Mouse (Mus musculus) hindbrain, embryonic 12.5 days (tissue): ENCODE measurements around the gene Col6a5. TPM values are rescaled to one million over a fixed set of nuclear protein-coding genes. Genes with fewer than 3 reads are reported as not detected.

Experiments used
- ATAC-seq: fragments of 200-750 bp; cut with Nextera tagmentation; 2 replicates; pipeline ENCODE4 v1.8.0; 2017; ENCODE audit warnings: moderate TSS enrichment; ENCODE audit not compliant: low FRiP score
- H3K27ac ChIP-seq: fragments of 300-500 bp; sonication (generic); 2 replicates; pipeline ENCODE4 v1.5.1; 2016; ENCODE audit warnings: mild to moderate bottlenecking
- H3K27me3 ChIP-seq: fragments of 300-500 bp; sonication (generic); 2 replicates; pipeline ENCODE4 v1.6.1; 2016; ENCODE audit warnings: mild to moderate bottlenecking
- H3K36me3 ChIP-seq: fragments of 300-500 bp; sonication (generic); 2 replicates; pipeline ENCODE4 v1.6.1; 2016; ENCODE audit warnings: mild to moderate bottlenecking
- H3K4me1 ChIP-seq: fragments of 300-500 bp; sonication (generic); 2 replicates; pipeline ENCODE4 v1.6.1; 2016
- H3K4me2 ChIP-seq: fragments of 300-500 bp; sonication (generic); replicated peaks from 2 replicates; pipeline ENCODE4 v1.6.1; 2016; ENCODE audit warnings: mild to moderate bottlenecking
- H3K4me3 ChIP-seq: fragments of 300-500 bp; sonication (generic); 2 replicates; pipeline ENCODE4 v1.5.1; 2016; ENCODE audit warnings: mild to moderate bottlenecking
- H3K9ac ChIP-seq: fragments of 300-500 bp; sonication (generic); 2 replicates; pipeline ENCODE4 v1.6.1; 2016; ENCODE audit warnings: mild to moderate bottlenecking, moderate library complexity
- H3K9me3 ChIP-seq: fragments of 300-500 bp; sonication (generic); replicated peaks from 2 replicates; pipeline ENCODE4 v1.6.1; 2016; ENCODE audit warnings: mild to moderate bottlenecking
- WGBS: fragments of 180-500 bp; shearing (Covaris S2); methylation state at CpG from one replicate; pipeline ENCODE4 v1.1.7; 2016; 5-methylcytosine and 5-hydroxymethylcytosine counted together
- polyA plus RNA-seq: library from polyadenylated mRNA; unstranded; fragments of >200 nt; fragmentation: Nextera tagmentation; extraction: Ambion mirVana; gene quantifications from 2 replicates; pipeline ENCODE4 v1.2.1, GENCODE M21; 2016

Gene Col6a5
- polyA plus RNA-seq, 1 experiment from 2014 or later = 0.04 TPM

- H3K27ac ChIP-seq = no peak overlapping the region
- no peak overlapping the region for H3K4me2 ChIP-seq
- 83% methylated on average over 6 of the region's 6 CpGs for WGBS
- ATAC-seq = no peak
- H3K9me3 ChIP-seq = 0 out of 2 replicates have a peak, but pooled peaks cover 9% of the 10 kb centered on the region
- no peak overlapping the region for H3K4me3 ChIP-seq
- H3K27me3 ChIP-seq = no peaks in the 10 kb centered on the region
- H3K36me3 ChIP-seq = no peaks in the 10 kb centered on the region
- H3K4me1 ChIP-seq = no peaks in the 10 kb centered on the region
- H3K9ac ChIP-seq = no peak overlapping the region
Observed at GRCm38 (mm10) chr9:105907411-105907810, 53.0 kb downstream of the Col6a5 start.

GRCm38 (mm10) chr9:105887521-105887920, 72.9 kb downstream of the Col6a5 start:
- WGBS = 42% methylated on average over 2 of the region's 2 CpGs

DNA sequence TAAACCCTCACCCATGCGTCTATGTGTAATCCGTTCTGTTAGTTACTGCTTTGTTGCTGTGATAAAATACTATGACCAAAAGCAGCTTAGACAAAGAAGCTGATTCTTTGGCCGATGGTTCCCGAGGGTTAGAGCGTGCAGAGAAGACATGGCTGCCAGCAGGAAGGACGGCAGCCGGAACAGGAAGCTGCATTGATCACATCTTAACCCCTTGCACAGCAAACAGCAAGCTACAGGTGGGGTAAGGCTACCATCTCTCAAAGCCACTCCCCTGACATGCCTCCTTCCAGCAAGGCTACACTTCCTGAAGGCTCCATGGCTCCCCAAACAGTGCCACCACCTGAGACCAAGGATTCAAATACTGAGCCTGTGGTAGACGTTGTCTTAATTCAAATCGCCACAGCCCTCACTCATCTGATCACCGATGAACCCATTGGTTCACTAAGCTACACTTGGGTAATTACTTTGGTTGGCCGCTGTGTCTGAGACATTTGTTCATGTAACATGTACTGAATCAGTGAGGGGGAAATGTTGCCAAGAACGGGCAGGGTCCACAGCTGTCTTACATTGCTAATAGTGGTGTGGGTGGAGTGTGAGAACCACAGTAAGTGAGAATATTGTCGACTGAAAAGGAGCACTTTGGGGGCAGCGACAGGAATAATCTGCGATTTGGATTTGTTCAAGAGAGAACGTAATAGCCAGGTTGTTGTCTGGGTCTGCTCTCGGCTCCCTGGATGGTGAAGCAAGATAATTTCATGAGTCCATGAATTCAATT, 75.6 kb downstream of the Col6a5 start:
- H3K4me2 ChIP-seq = no peak overlapping the region
- no peak overlapping the region for H3K9ac ChIP-seq
- 83% methylated on average over 17 of the region's 17 CpGs for WGBS
- H3K27me3 ChIP-seq = no peaks in the 10 kb centered on the region
- no peak for ATAC-seq
- H3K9me3 ChIP-seq = no peaks in the 10 kb centered on the region
- no peaks in the 10 kb centered on the region for H3K4me1 ChIP-seq
- H3K36me3 ChIP-seq = no peaks in the 10 kb centered on the region
- no peak overlapping the region for H3K4me3 ChIP-seq
- H3K27ac ChIP-seq = no peak overlapping the region

More at GRCm38 (mm10) chr9:105887521-105887920, 72.9 kb downstream of the Col6a5 start:
- Histone ChIP-seq H3K9me3 (no peaks in the 10 kb centered on the region), H3K4me3 (no peak overlapping the region), H3K4me1 (0 out of 2 replicates have a peak, but pooled peaks cover under 1% of the 10 kb centered on the region), H3K36me3 (no peaks in the 10 kb centered on the region), H3K4me2 (no peak overlapping the region), H3K27ac (no peak overlapping the region), H3K27me3 (no peaks in the 10 kb centered on the region), H3K9ac (0 out of 2 replicates have a peak overlapping the region, but pooled peaks have one; percentile 29)
- no peak for ATAC-seq

GRCm38 (mm10) chr9:105880743-105881142, 79.7 kb downstream of the Col6a5 start:
- H3K9me3 ChIP-seq = no peaks in the 10 kb centered on the region
- no peaks in the 10 kb centered on the region for H3K36me3 ChIP-seq
- H3K27me3 ChIP-seq = no peaks in the 10 kb centered on the region
- H3K27ac ChIP-seq = no peak overlapping the region
- 89% methylated on average over 4 of the region's 4 CpGs for WGBS
- H3K9ac ChIP-seq = no peak overlapping the region
- no peak overlapping the region for H3K4me2 ChIP-seq
- H3K4me1 ChIP-seq = no peaks in the 10 kb centered on the region
- H3K4me3 ChIP-seq = no peak overlapping the region
- no peak for ATAC-seq

GRCm38 (mm10) chr9:105878365-105879108, 81.9 kb downstream of the Col6a5 start:
- Histone ChIP-seq H3K9ac (no peak overlapping the region), H3K4me2 (no peak overlapping the region), H3K4me1 (no peaks in the 10 kb centered on the region), H3K4me3 (no peak overlapping the region), H3K36me3 (no peaks in the 10 kb centered on the region), H3K9me3 (no peaks in the 10 kb centered on the region), H3K27me3 (no peaks in the 10 kb centered on the region), H3K27ac (no peak overlapping the region)
- WGBS = 77% methylated on average over 11 of the region's 11 CpGs
- no peak for ATAC-seq

DNA sequence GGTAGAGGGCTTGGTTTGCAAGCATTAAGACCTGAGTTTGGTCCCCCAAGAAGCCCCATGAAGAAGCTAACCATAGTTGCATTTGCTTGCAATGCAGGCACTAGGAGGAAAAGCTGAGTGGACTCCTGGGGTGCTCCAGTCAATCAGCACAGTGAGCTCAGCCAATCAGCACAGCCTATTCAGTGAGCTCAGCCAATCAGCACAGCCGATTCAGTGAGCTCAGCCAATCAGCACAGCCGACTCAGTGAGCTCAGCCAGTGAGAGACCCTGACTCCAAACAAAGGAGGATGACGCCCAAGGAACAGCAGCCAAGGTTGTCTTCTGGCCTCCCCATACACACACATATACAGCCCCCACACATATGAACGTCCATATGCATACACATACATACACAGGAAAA, 84.3 kb downstream of the Col6a5 start:
- no peak overlapping the region for H3K4me2 ChIP-seq
- H3K4me3 ChIP-seq = no peak overlapping the region
- WGBS = 81% methylated on average over 4 of the region's 4 CpGs
- no peak overlapping the region for H3K27ac ChIP-seq
- H3K9ac ChIP-seq = no peak overlapping the region
- no peaks in the 10 kb centered on the region for H3K9me3 ChIP-seq
- no peaks in the 10 kb centered on the region for H3K27me3 ChIP-seq
- no peak for ATAC-seq
- no peaks in the 10 kb centered on the region for H3K36me3 ChIP-seq
- H3K4me1 ChIP-seq = no peaks in the 10 kb centered on the region

DNA sequence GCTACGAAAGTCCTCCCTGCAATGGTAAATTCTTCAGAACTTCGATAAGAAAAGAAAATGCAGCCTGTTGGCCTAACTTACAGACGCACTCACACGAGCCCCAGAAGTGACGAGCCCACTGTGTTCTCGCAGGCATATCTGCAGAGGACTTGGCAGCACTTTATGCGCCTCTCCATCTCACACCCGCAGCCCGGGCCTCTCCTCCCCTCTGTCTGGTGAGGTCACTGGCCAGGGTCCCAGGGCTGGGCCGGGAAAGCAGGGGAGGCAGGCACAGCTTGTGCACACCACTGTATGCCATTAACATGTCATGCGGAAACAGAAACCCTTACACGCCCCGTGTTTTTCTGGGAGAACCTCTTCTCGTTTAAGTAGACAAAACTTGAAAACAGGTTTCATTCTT, 88.8 kb downstream of the Col6a5 start:
- ATAC-seq = no peak
- H3K36me3 ChIP-seq = no peaks in the 10 kb centered on the region
- 76% methylated on average over 14 of the region's 14 CpGs for WGBS
- no peak overlapping the region for H3K4me3 ChIP-seq
- no peak overlapping the region for H3K4me2 ChIP-seq
- no peaks in the 10 kb centered on the region for H3K9me3 ChIP-seq
- no peaks in the 10 kb centered on the region for H3K27me3 ChIP-seq
- H3K9ac ChIP-seq = no peak overlapping the region
- no peaks in the 10 kb centered on the region for H3K4me1 ChIP-seq
- no peak overlapping the region for H3K27ac ChIP-seq

GRCm38 (mm10) chr9:105857773-105858172, 102.7 kb downstream of the Col6a5 start:
- Histone ChIP-seq H3K9ac (no peak overlapping the region), H3K4me2 (no peak overlapping the region), H3K27ac (no peak overlapping the region), H3K9me3 (no peaks in the 10 kb centered on the region), H3K4me1 (no peaks in the 10 kb centered on the region), H3K4me3 (no peak overlapping the region), H3K36me3 (no peaks in the 10 kb centered on the region), H3K27me3 (no peaks in the 10 kb centered on the region)
- ATAC-seq = no peak
- 21% methylated on average over 6 of the region's 6 CpGs for WGBS

- 86% methylated on average over 1 of the region's 1 CpGs for whole genome bisulfite sequencing
- Histone ChIP-seq H3K4me2 (no peak overlapping the region), H3K4me1 (no peaks in the 10 kb centered on the region), H3K9me3 (no peaks in the 10 kb centered on the region), H3K27ac (no peak overlapping the region), H3K9ac (no peak overlapping the region), H3K27me3 (no peaks in the 10 kb centered on the region), H3K36me3 (no peaks in the 10 kb centered on the region), H3K4me3 (no peak overlapping the region)
- no peak for ATAC-seq
Observed at GRCm38 (mm10) chr9:105852778-105853065, 107.7 kb downstream of the Col6a5 start.

DNA sequence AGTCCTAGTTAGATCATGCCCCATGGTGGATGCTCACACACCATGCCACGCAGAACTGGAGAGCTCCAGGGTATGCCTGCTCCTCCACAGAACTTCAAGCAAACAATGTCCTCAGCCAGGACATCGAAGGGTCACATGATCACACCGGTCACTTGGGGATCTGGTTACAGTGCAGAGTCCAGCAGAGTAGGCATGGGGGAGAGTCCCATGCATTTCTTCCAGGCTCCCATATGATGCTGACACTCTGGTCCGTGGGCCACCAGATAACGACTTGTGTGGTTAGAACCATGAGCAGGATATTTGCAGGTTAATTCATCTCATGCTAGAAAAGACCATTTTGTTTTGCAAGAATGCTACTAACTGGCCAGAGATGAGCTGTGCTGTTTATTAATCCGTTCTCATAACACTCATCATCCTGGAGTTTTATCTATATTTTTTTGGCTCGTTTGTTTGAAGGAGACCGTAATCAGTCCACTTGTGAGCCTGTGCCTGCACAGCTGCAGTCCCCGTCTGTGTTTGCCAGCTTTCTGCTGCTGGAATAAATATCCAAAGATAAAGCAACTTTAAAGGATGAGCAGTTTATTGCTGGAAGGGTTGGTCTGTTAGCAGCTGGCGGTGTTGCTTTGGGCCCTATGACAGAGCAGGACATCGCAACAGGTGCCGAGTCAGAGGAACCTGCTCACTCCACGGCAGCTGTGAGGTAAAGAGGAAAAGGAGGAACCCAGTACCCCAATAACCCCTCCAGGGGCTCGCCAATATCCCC, 108.2 kb downstream of the Col6a5 start:
- Histone ChIP-seq H3K27ac (no peak overlapping the region), H3K4me3 (no peak overlapping the region), H3K27me3 (no peaks in the 10 kb centered on the region), H3K9ac (no peak overlapping the region), H3K4me2 (no peak overlapping the region), H3K4me1 (no peaks in the 10 kb centered on the region), H3K9me3 (no peaks in the 10 kb centered on the region), H3K36me3 (no peaks in the 10 kb centered on the region)
- no peak for ATAC-seq
- WGBS = 82% methylated on average over 14 of the region's 14 CpGs

DNA sequence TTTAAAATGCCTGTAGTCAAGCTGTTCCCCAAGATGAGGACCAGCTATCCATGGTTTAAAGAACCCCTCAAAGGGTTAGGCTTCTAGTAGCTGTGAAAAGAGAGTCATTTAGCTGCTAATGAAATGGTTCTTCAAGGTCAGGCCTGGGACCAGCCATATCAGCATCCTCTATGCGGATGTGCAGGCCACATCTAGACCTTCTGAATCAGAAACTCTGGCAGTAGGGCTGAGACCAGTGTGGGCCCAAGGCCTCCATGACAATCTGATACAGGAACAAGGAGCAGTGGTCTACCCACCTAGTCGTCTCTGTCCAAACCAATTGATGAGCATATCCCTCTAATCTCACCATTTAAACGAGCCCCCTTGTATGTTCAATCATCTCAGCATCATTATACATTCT, 109.4 kb downstream of the Col6a5 start:
- no peak for ATAC-seq
- Histone ChIP-seq H3K27me3 (no peaks in the 10 kb centered on the region), H3K4me1 (no peaks in the 10 kb centered on the region), H3K27ac (no peak overlapping the region), H3K9me3 (no peaks in the 10 kb centered on the region), H3K36me3 (no peaks in the 10 kb centered on the region), H3K4me3 (no peak overlapping the region), H3K9ac (no peak overlapping the region), H3K4me2 (no peak overlapping the region)
- WGBS = 92% methylated on average over 3 of the region's 3 CpGs

- H3K4me3 ChIP-seq = no peak overlapping the region
- no peak overlapping the region for H3K9ac ChIP-seq
- no peak overlapping the region for H3K27ac ChIP-seq
- H3K36me3 ChIP-seq = no peaks in the 10 kb centered on the region
- H3K4me2 ChIP-seq = no peak overlapping the region
- WGBS = 80% methylated on average over 4 of the region's 4 CpGs
- H3K4me1 ChIP-seq = no peaks in the 10 kb centered on the region
- H3K27me3 ChIP-seq = no peaks in the 10 kb centered on the region
- ATAC-seq = no peak
- H3K9me3 ChIP-seq = no peaks in the 10 kb centered on the region
Observed at GRCm38 (mm10) chr9:105848396-105848795, 112.0 kb downstream of the Col6a5 start.
